Mouse (Mus musculus) G1E (cell line): Measurements from ENCODE around the gene Eif2d.

Experiments used
- CTCF ChIP-seq: IDR thresholded peaks from 2 replicates; pipeline ENCODE4 v1.5.1; 2012; ENCODE audit warnings: low read depth, low read length, inconsistent platforms, mixed read lengths
- GATA1 ChIP-seq: IDR thresholded peaks from 2 replicates; pipeline ENCODE4 v1.6.1; 2012; ENCODE audit warnings: borderline replicate concordance, low read length, inconsistent platforms, mixed read lengths

DNA sequence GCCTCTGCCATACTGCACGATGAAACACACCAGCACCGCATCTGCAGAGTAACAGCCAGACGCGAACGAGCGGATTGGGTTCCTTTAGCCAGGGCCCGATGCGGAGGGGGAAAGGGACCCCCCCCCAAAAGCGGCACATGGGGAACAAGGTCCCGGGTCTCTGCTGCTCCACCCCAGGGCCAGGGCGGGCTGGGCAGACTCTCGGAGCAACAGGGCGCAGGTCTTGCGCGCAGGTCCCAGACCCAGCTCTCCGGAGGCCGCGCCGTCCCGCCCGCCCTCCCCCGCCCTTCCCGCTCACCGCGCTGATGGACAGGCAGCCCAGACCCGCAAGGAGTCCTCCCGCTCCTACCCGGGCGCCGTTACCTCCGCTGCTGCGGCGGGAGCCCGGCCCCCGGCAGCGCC is 15.3 kb upstream of the Eif2d start:
- TF ChIP-seq CTCF (no peak), GATA1 (no peak)
